Mouse (Mus musculus): ENCODE measurements at regions not wholly inside any gene's neighbourhood (a gene's known extent, or its start where the extent isn't known, plus 50 kb on each side); places are given as distances from the start of the nearest gene placed in this dataset.

DNA sequence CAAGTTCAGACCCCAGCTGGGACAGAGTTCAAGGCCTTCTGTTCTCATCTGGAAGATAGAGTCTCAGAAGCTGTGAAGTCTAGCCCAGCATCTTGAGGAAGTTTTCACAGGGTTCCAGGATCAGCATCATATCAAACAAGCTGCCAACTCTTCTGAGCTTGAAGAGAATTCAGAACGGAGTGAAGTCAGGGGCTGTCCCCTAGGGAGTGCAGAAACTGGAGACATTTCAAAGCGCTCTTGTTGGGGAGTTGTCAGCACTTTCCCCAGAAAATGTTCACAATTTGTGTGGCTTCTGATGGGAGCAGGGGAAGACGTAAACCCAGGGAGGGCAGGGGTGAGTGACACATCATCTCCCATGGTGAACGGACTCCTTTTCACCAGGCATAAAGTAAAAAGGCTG lies 146.2 kb upstream of the Foxa2 start:
- Histone ChIP-seq H3K4me3 (ENCODE audit: low read depth, low read length) (no peak overlapping the region), H3K27ac (replicated peaks) (no peak overlapping the region), H3K36me3 (ENCODE audit: control insufficient read depth, insufficient read depth, low read length) (no peaks in the 10 kb centered on the region), H3K4me1 (replicated peaks; ENCODE audit: control insufficient read depth, insufficient read depth) (no peaks in the 10 kb centered on the region), H3K9me3 (ENCODE audit: control insufficient read depth, low read length) (no peaks in the 10 kb centered on the region), H3K9ac (ENCODE audit: low read length) (no peak overlapping the region), H3K4me2 (replicated peaks; ENCODE audit: low read depth) (no peak overlapping the region), H3K27me3 (ENCODE audit: control insufficient read depth, insufficient read depth, low read length) (no peaks in the 10 kb centered on the region)
- 64% methylated on average over 4 of the region's 4 CpGs for WGBS
- DNase-seq (ENCODE audit: low spot score) (no peak), ATAC-seq (ENCODE audit: low FRiP score, low TSS enrichment) (no peak)
- TF ChIP-seq EP300 (optimal IDR thresholded peaks at IDR 0.05) (no peak), CTCF (IDR thresholded peaks at IDR 0.05; ENCODE audit: low read depth) (no peak)

DNA sequence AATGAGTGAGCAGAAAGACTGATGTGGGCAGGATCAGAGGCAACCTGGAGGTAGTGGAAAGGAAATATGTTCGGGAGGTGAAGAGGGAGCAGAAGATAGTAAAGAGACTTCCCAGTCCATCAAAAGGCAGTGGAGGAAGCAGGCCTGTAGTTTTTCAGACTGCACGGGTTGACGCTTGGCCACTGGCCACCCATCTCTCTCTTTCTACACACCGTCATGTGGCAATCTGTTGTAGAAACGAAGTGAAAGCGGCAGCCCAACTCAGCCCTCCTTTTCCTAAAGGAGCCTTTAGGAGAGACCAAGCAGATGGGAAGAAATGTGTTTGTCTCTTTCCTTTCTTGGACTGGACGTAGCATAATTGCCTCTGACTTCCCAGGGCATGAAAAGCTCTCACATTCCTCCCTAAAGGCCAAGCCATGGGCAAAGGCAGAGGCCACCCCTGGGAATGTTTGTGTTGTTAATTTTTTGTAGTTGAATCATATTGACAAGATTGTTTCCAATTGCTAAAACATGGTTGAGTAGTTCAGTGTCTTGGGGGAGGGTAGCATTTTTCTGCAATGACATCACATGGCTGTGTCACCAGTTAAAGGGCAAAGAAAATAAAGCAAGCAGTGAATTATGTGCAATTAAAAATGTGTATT lies 150.7 kb upstream of the Foxa2 start:
- H3K4me1 ChIP-seq (replicated peaks; ENCODE audit: control insufficient read depth, insufficient read depth) = no peaks in the 10 kb centered on the region
- ATAC-seq (ENCODE audit: low FRiP score, low TSS enrichment) (no peak), DNase-seq (ENCODE audit: low spot score) (no peak)
- no peak overlapping the region for H3K4me3 ChIP-seq (ENCODE audit: low read depth, low read length)
- H3K9me3 ChIP-seq (ENCODE audit: control insufficient read depth, low read length) = no peaks in the 10 kb centered on the region
- 73% methylated on average over 7 of the region's 7 CpGs for WGBS
- H3K27me3 ChIP-seq (ENCODE audit: control insufficient read depth, insufficient read depth, low read length) = no peaks in the 10 kb centered on the region
- H3K36me3 ChIP-seq (ENCODE audit: control insufficient read depth, insufficient read depth, low read length) = no peaks in the 10 kb centered on the region
- H3K4me2 ChIP-seq (replicated peaks; ENCODE audit: low read depth) = no peak overlapping the region
- TF ChIP-seq EP300 (optimal IDR thresholded peaks at IDR 0.05) (no peak), CTCF (IDR thresholded peaks at IDR 0.05; ENCODE audit: low read depth) (no peak)
- no peak overlapping the region for H3K9ac ChIP-seq (ENCODE audit: low read length)
- H3K27ac ChIP-seq (replicated peaks) = no peak overlapping the region

DNA sequence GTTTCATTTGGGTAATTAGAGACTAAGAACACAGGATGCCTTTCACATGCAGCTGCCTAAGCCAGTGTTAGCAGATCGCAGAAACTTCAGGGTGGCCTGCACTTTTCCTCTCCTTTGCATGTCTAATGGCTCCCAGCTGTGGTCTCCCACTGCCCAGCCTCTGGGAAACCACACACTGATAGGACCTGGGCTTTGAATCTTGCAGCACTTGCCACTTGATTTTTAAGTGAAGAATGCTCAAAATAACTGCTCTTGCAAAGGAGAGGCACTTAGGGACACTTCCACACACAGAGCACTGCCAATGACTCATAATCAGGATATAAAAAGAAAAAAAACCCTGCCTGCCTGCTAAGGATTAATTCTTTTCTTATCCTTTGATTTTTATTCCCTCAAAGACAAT lies 159.9 kb upstream of the Foxa2 start:
- no peak overlapping the region for H3K4me2 ChIP-seq (replicated peaks; ENCODE audit: low read depth)
- H3K9me3 ChIP-seq (ENCODE audit: control insufficient read depth, low read length) = no peaks in the 10 kb centered on the region
- H3K27ac ChIP-seq (replicated peaks) = no peak overlapping the region
- no peaks in the 10 kb centered on the region for H3K27me3 ChIP-seq (ENCODE audit: control insufficient read depth, insufficient read depth, low read length)
- no peak for TF ChIP-seq CTCF (IDR thresholded peaks at IDR 0.05; ENCODE audit: low read depth)
- no peak for TF ChIP-seq EP300 (optimal IDR thresholded peaks at IDR 0.05)
- H3K36me3 ChIP-seq (ENCODE audit: control insufficient read depth, insufficient read depth, low read length) = no peaks in the 10 kb centered on the region
- no peak for DNase-seq (ENCODE audit: low spot score)
- H3K4me1 ChIP-seq (replicated peaks; ENCODE audit: control insufficient read depth, insufficient read depth) = no peaks in the 10 kb centered on the region
- no peak overlapping the region for H3K4me3 ChIP-seq (ENCODE audit: low read depth, low read length)
- no peak for ATAC-seq (ENCODE audit: low FRiP score, low TSS enrichment)
- WGBS = 38% methylated on average over 1 of the region's 1 CpGs
- no peak overlapping the region for H3K9ac ChIP-seq (ENCODE audit: low read length)

DNA sequence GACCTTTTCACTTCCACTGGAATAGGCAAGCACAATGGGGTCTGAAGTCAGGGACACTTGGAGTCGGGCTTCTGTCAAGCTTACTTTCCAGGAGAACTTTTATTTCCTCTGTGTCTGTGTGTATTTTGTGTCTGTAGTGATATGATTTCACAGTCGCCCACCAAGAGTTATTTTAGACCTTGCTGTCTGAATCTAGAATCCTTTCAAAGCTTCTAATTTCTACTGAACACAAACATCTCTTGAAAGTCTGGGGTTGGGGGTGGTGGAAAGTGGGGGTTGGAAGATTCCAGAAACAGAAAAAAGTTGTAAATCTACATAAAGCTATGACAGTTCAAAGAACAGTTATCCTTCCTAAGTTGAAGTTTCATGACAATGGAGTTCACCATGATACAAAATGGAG lies 164.0 kb upstream of the Foxa2 start:
- no peak overlapping the region for H3K9ac ChIP-seq (ENCODE audit: low read length)
- no peaks in the 10 kb centered on the region for H3K4me1 ChIP-seq (replicated peaks; ENCODE audit: control insufficient read depth, insufficient read depth)
- no peaks in the 10 kb centered on the region for H3K27me3 ChIP-seq (ENCODE audit: control insufficient read depth, insufficient read depth, low read length)
- ATAC-seq (ENCODE audit: low FRiP score, low TSS enrichment) = no peak
- no peaks in the 10 kb centered on the region for H3K36me3 ChIP-seq (ENCODE audit: control insufficient read depth, insufficient read depth, low read length)
- no peak overlapping the region for H3K27ac ChIP-seq (replicated peaks)
- no peak for DNase-seq (ENCODE audit: low spot score)
- TF ChIP-seq CTCF (IDR thresholded peaks at IDR 0.05; ENCODE audit: low read depth) = no peak
- no peak for TF ChIP-seq EP300 (optimal IDR thresholded peaks at IDR 0.05)
- H3K9me3 ChIP-seq (ENCODE audit: control insufficient read depth, low read length) = no peaks in the 10 kb centered on the region
- 70% methylated on average over 2 of the region's 2 CpGs for WGBS
- no peak overlapping the region for H3K4me3 ChIP-seq (ENCODE audit: low read depth, low read length)
- H3K4me2 ChIP-seq (replicated peaks; ENCODE audit: low read depth) = no peak overlapping the region

DNA sequence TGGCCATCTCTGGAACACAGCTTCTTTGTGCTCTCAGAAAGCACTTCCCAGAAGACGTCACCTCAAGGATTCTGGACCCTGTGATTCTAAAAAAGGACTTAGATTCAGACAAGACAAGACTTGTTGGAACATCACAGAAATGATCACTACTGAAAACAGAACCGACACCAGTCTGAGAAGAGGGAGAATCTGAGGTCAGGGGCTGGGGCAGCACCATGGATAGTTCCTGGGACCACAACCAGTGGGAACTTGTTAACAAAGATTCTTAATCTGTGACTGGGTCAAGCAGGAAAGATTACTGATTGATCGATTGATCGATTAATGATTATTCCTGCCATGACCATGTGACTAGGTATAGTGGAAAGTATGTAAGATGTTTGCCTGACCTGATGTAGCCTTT lies 170.4 kb upstream of the Foxa2 start:
- no peak overlapping the region for H3K27ac ChIP-seq (replicated peaks)
- 80% methylated on average over 4 of the region's 4 CpGs for WGBS
- H3K4me2 ChIP-seq (replicated peaks; ENCODE audit: low read depth) = no peak overlapping the region
- no peak for DNase-seq (ENCODE audit: low spot score)
- H3K9me3 ChIP-seq (ENCODE audit: control insufficient read depth, low read length) = no peaks in the 10 kb centered on the region
- TF ChIP-seq CTCF (IDR thresholded peaks at IDR 0.05; ENCODE audit: low read depth) (no peak), EP300 (optimal IDR thresholded peaks at IDR 0.05) (no peak)
- ATAC-seq (ENCODE audit: low FRiP score, low TSS enrichment) = no peak
- no peaks in the 10 kb centered on the region for H3K36me3 ChIP-seq (ENCODE audit: control insufficient read depth, insufficient read depth, low read length)
- no peaks in the 10 kb centered on the region for H3K27me3 ChIP-seq (ENCODE audit: control insufficient read depth, insufficient read depth, low read length)
- H3K4me1 ChIP-seq (replicated peaks; ENCODE audit: control insufficient read depth, insufficient read depth) = no peaks in the 10 kb centered on the region
- H3K4me3 ChIP-seq (ENCODE audit: low read depth, low read length) = no peak overlapping the region
- H3K9ac ChIP-seq (ENCODE audit: low read length) = no peak overlapping the region

DNA sequence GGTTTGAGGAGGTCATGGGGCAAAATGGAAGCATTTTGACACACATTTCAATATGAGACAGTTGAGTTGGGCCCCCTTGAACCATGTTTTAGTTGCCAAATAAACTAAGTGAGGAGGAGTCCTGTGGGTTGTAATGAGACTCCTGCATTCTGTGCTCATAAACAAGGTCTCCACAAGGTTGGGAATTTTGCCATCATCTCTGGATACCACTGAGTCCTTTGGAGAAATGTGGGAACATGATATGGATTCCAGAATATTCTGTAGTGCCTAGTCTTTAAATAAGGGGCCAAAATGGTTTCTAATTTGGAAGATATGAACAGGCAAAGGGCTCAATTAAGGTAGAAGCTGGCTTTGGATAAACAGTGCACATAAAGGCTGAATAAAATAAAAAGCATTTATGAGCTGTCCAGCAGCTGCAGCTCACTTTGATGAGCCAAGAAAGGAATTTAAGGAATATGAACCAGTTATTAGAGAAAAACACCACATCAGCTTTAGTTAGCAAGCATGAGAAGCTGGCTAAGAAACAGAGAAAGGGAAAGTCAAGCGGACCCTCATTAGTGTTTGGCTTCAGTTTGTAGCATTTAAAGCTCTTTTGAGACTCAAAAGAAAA lies 161.3 kb upstream of the Sstr4 start:
- H3K4me1 ChIP-seq (replicated peaks; ENCODE audit: control insufficient read depth, insufficient read depth) = no peaks in the 10 kb centered on the region
- TF ChIP-seq CTCF (IDR thresholded peaks at IDR 0.05; ENCODE audit: low read depth) (no peak), EP300 (optimal IDR thresholded peaks at IDR 0.05) (no peak)
- H3K27me3 ChIP-seq (ENCODE audit: control insufficient read depth, insufficient read depth, low read length) = no peaks in the 10 kb centered on the region
- ATAC-seq (ENCODE audit: low FRiP score, low TSS enrichment) (no peak), DNase-seq (ENCODE audit: low spot score) (no peak)
- H3K4me2 ChIP-seq (replicated peaks; ENCODE audit: low read depth) = no peak overlapping the region
- no peak overlapping the region for H3K27ac ChIP-seq (replicated peaks)
- no peak overlapping the region for H3K4me3 ChIP-seq (ENCODE audit: low read depth, low read length)
- WGBS = 47% methylated on average over 1 of the region's 1 CpGs
- H3K36me3 ChIP-seq (ENCODE audit: control insufficient read depth, insufficient read depth, low read length) = no peaks in the 10 kb centered on the region
- no peak overlapping the region for H3K9ac ChIP-seq (ENCODE audit: low read length)
- H3K9me3 ChIP-seq (ENCODE audit: control insufficient read depth, low read length) = no peaks in the 10 kb centered on the region

Data from stomach, postnatal 0 days (tissue).